Mouse (Mus musculus): Measurements from ENCODE around the gene Kiz. TPM values are rescaled to one million over a fixed set of nuclear protein-coding genes. Genes with fewer than 3 reads are reported as not detected.

Kiz gene
- polyA plus RNA-seq (2021; fragmentation: Nextera tagmentation), result 23.4 and 28.6 TPM in 2 replicates
- long read RNA-seq, experiment 1, transcript Kiz-201 (14 exons, 2,183 nt), result major isoform, 50 of 66 reads
- long read RNA-seq, experiment 1, partial matches to known transcripts, result 9 of 66 reads
- long read RNA-seq, experiment 1, other reads (novel, unspliced or antisense), result 7 of 66 reads
- long read RNA-seq, experiment 2, transcript Kiz-201 (14 exons, 2,183 nt), result major isoform, 145 of 195 reads
- long read RNA-seq, experiment 2, partial matches to known transcripts, result 10 of 195 reads
- long read RNA-seq, experiment 2, other reads (novel, unspliced or antisense), result 40 of 195 reads

GRCm38 (mm10) chr2:146855599-146856039 is at the start of gene Kiz:
Gene Kiz (plus strand): TSS chr2:146855864.

GRCm38 (mm10) chr2:147012623-147013184 is 157.0 kb downstream of the Kiz start, which contains the start of gene Xrn2:
Gene Xrn2 (plus strand): TSS chr2:147012996.

Other genes starting within 250 kb of the Kiz start
- gene Xrn2, start 157.1 kb downstream of the Kiz start, polyA plus RNA-seq (2021; fragmentation: Nextera tagmentation), result 31.6 and 33.9 TPM in 2 replicates
- not detected in 2 replicates for gene Nkx2-4, start 229.6 kb downstream of the Kiz start, polyA plus RNA-seq (2021; fragmentation: Nextera tagmentation)

Data from layer of hippocampus, adult 6 months (tissue).